Mouse (Mus musculus): ENCODE measurements around the gene Cdk15.

Gene Cdk15

GRCm38 (mm10) chr1:59321880-59322836 lies 65.5 kb downstream of the Cdk15 start:
- peak; percentile 45 for DNase-seq (ENCODE audit: low read depth, low spot score)

- DNase-seq (ENCODE audit: low read depth, low spot score): no peak
These were observed 70.2 kb downstream of the Cdk15 start for GRCm38 (mm10) chr1:59326854-59327395.

- no peak for DNase-seq (ENCODE audit: low read depth, low spot score)
These were observed 76.2 kb downstream of the Cdk15 start for GRCm38 (mm10) chr1:59332737-59333385.

GRCm38 (mm10) chr1:59333386-59333759 lies 76.7 kb downstream of the Cdk15 start:
- DNase-seq (ENCODE audit: low read depth, low spot score): no peak

GRCm38 (mm10) chr1:59333860-59334561 lies 77.3 kb downstream of the Cdk15 start:
- no peak for DNase-seq (ENCODE audit: low read depth, low spot score)

GRCm38 (mm10) chr1:59334562-59334890 lies 77.8 kb downstream of the Cdk15 start:
- no peak for DNase-seq (ENCODE audit: low read depth, low spot score)

GRCm38 (mm10) chr1:59336256-59336655 lies 79.5 kb downstream of the Cdk15 start:
- DNase-seq (ENCODE audit: low read depth, low spot score): no peak

GRCm38 (mm10) chr1:59340814-59341588 lies 84.3 kb downstream of the Cdk15 start:
- DNase-seq (ENCODE audit: low read depth, low spot score): no peak

- DNase-seq (ENCODE audit: low read depth, low spot score): no peak
These were observed 85.0 kb downstream of the Cdk15 start for GRCm38 (mm10) chr1:59341697-59342096.

GRCm38 (mm10) chr1:59342146-59342545 lies 85.4 kb downstream of the Cdk15 start:
- no peak for DNase-seq (ENCODE audit: low read depth, low spot score)

GRCm38 (mm10) chr1:59352706-59353105 lies 96.0 kb downstream of the Cdk15 start:
- DNase-seq (ENCODE audit: low read depth, low spot score): no peak

- no peak for DNase-seq (ENCODE audit: low read depth, low spot score)
These were observed 98.7 kb downstream of the Cdk15 start for GRCm38 (mm10) chr1:59355440-59355839.

- DNase-seq (ENCODE audit: low read depth, low spot score): no peak
These were observed 102.4 kb downstream of the Cdk15 start for GRCm38 (mm10) chr1:59359136-59359535.

- DNase-seq (ENCODE audit: low read depth, low spot score): no peak
These were observed 104.1 kb downstream of the Cdk15 start for GRCm38 (mm10) chr1:59360834-59361233.

GRCm38 (mm10) chr1:59361460-59361859 lies 104.8 kb downstream of the Cdk15 start:
- DNase-seq (ENCODE audit: low read depth, low spot score): peak; percentile 63

GRCm38 (mm10) chr1:59361966-59362365 lies 105.3 kb downstream of the Cdk15 start:
- DNase-seq (ENCODE audit: low read depth, low spot score): no peak

GRCm38 (mm10) chr1:59364463-59365040 lies 107.8 kb downstream of the Cdk15 start:
- no peak for DNase-seq (ENCODE audit: low read depth, low spot score)

- peak; percentile 59 for DNase-seq (ENCODE audit: low read depth, low spot score)
These were observed 111.4 kb downstream of the Cdk15 start for GRCm38 (mm10) chr1:59367928-59368648.

- DNase-seq (ENCODE audit: low read depth, low spot score): no peak
These were observed 112.1 kb downstream of the Cdk15 start for GRCm38 (mm10) chr1:59368649-59369319.

- no peak for DNase-seq (ENCODE audit: low read depth, low spot score)
These were observed 112.6 kb downstream of the Cdk15 start for GRCm38 (mm10) chr1:59369320-59369685.

Data from ZHBTc4 (cell line).